Mouse (Mus musculus) CH12.LX (cell line): ENCODE results near the gene Otogl.

ENCODE experiments used
- CTCF ChIP-seq, 2 experiments: IDR thresholded peaks in 1 of 2; conservative IDR thresholded peaks in 1 of 2; 2 replicates each; pipeline ENCODE4 v1.5.1; 2011 to 2012; ENCODE audit warnings: low read depth in 2 of 2, low read length in 2 of 2, improper control_type of control experiment in 1 of 2, inconsistent platforms in 1 of 2, mild to moderate bottlenecking in 1 of 2, moderate library complexity in 1 of 2
- TCF12 ChIP-seq: IDR thresholded peaks from 2 replicates; pipeline ENCODE4 v1.6.1; 2014; ENCODE audit warnings: low read depth, mild to moderate bottlenecking, inconsistent platforms, low read length, improper control_type of control experiment

DNA sequence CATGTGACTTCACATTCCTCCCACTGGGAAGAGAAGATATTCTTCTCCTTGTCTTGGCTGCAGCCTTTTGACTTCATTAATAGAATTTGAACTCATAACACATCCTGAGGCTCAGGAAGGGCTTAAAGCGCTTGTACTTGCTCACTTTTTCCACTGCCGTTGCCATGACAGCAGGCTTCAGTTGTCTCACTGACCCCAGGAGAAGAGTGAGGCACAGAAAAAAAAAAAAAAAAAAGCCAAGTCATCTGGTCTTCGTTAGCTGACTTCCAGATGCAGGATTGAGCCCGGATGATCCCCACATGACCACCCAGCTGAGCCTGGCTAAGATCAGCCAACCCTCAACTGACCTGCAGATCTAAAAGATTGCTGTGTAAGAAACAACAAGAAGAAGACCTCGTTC lies 34.4 kb upstream of the Otogl start:
- TF ChIP-seq CTCF (conservative IDR thresholded peaks at IDR 0.05 in 1 of 2, IDR thresholded peaks at IDR 0.05 in 1 of 2; ENCODE audit: low read depth in 2 of 2, low read length in 2 of 2) (no peak), TCF12 (no peak)
